Mouse (Mus musculus) left cerebral cortex, postnatal 25 days (tissue): ENCODE measurements at regions not wholly inside any gene's neighbourhood (a gene's known extent, or its start where the extent isn't known, plus 50 kb on each side); places are given as distances from the start of the nearest gene placed in this dataset.

Experiments used
- DNase-seq, 2 experiments: peaks; one replicate each; pipeline ENCODE4 v3.0.0; 2022; ENCODE audit warnings: low spot score in 2 of 2, mixed read lengths in 1 of 2
- intact Hi-C: fragments of 180-260 bp; cut with DNase I; formaldehyde crosslinking; loops from one replicate; pipeline ENCODE4 v1.15.1; 2025

DNA sequence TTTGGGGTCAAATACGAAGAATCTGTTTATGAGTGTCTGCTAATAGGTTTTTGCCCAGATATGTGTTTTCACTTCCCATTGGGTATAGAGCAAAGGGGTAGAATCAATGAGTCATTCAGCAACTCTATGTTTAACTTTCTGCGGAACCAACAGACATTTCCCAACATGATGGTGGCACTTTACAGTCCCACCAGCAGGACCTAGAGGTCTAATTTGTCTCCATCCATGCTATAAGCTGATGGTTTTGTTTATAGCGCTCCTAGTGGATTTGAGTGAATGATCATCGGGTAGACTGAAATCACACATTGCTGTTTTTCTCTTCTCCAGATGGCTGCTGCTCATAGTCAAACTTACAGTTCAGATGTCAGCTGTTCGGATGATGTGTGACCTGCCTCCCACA, 99.7 kb upstream of the Arid5b start:
- no peak for DNase-seq
- intact Hi-C loops: no loop called here

DNA sequence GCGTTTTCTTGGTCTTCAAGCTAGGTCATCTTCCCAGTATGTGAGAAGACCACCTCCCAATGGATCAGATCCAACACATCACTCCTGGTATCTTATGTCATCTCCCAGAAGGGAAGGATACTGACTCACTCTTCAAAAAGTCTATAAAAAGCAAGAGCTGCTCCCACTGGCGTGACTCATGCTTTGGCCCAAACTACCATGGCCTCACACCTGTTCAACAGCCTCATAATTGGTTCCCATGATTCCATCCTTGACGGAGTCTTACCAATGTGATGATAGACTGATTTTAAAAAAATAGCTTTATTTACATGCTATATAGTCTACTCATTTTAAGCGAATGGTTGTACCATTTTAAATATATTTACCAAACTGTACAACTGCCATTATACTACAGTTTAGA, 98.9 kb upstream of the Arid5b start:
- intact Hi-C loops: no loop called here
- peak in 1 of 2 experiments; percentile 21 for DNase-seq

DNA sequence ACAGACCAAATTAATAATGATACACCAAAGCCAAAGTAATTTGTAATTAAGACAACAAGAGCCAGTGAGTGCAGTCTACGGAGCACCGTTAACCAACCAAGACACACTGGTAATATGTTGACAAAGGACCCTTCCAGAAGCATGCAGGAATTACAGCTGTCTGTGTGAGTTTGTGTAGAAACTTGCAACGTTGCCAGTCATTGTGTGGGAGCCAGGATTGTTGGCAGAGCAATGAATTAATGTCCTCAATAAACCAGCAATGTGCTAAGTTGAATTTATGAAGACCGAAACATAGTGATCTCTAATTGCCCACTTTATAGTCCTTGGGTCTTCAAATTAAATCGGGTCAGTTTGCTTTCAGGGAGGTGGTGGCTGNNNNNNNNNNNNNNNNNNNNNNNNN, 95.3 kb upstream of the Arid5b start:
- intact Hi-C loops: no loop called here
- no peak for DNase-seq

DNA sequence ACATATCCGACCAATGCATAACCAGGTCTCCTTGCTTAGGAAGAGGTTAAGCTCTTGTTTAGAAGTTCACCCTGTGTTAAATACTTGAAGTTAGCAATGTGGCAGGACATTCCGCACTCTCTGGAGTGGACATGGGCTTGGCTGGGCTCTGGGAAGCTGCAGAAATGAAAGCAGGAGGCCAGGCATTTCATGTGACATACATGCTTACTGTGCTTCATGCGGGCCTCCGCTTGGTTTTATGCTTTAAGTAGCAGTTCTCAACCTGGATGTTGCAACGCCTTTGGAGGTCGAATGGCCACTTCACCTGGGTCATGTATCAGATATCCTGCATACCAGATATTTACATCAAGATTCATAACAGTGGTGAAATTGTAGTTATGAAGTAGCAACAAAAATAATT, 93.2 kb upstream of the Arid5b start:
- no peak for DNase-seq
- intact Hi-C loops: no loop called here

DNA sequence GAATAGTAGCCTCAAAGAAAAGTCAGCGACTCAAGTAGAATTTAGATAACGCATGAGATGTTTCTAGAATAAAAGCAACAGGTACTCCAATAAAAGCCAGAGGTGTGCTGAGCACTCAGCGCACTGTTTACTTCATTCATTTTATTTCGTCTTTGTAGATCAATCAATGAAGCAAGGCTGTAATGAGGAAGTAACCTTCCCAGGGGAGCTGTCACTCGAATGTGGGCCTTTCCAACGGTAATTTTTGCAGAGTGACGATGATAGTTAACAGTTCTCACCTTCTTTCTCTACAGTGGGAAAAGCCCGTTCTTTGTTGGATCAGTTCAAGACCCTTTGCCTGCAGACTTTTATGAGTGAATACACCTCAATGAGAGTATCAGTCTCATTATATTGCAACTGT, 92.4 kb upstream of the Arid5b start:
- DNase-seq: no peak
- intact Hi-C loops: no loop called here

DNA sequence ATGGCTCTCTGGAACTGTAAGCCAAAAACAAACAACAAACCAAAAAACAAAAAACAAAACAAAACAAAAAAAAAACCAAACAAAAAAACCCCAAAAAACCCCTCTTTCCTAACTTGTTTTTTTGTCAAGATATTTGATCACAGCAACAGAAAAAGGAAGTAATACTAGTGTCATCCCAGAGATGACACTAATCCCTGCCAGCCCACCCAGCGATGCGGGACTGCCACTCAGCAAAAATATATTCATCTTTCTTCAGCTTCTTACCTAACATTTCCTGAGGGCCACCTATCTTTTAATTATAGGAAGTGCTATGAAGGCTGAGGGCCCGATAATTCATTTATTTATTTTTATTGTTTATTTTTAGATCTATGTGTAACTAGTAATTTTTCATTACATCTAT, 88.3 kb upstream of the Arid5b start:
- intact Hi-C loops: no loop called here
- no peak for DNase-seq

DNA sequence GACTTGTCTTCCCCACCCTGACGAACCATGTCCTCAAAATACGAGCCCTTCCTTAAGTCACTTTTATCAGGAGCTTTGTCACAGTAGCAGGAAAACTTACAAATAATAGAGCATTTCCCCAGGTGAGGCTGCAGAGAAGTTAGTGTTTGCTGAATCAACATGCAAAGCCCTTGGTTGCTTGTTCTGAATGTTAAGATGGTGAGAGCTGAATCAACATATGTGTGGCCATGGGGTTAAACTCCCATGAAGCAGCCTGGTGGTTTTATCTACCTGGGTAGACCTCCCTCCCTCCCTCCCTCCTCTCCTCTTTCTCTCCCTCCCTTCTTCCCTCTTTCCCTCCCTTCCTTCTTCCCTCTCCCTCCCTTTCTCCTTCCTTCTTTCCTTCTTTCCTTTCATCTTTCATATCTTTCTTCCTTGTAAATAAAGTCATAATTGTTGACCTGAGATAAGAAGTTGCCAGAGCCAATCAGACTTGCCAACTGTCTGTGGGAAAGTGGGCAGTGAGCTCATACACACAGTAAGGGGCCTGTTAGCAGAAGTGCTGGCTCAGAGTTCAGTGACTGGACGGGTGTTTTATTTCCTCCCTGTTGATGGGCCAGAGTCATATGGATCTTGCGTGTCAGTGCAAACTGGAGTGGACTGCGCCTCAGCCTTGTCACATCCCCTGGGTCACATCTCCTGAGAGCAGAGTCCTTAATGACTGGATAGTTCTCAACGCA, 82.4 kb upstream of the Arid5b start:
- no peak for DNase-seq
- intact Hi-C loops: no loop called here

DNA sequence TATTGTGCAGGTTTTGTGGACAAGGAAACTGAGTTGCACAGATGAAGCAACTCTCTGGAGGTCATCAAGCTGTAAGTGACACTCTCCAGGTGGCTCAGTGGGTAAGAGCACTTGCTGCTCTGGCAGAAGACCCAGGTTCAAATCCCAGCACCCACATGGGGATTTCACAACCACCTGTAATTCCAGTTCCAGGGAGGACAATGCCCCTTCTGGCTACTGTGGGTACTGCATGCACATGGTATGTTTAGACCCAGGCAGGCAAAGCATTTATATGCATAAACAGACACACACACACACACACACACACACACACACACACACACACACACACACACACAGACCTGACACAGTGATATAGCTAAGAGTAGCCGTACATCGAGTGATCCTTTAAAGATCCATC, 80.6 kb upstream of the Arid5b start:
- DNase-seq: no peak
- intact Hi-C loops: no loop called here

DNA sequence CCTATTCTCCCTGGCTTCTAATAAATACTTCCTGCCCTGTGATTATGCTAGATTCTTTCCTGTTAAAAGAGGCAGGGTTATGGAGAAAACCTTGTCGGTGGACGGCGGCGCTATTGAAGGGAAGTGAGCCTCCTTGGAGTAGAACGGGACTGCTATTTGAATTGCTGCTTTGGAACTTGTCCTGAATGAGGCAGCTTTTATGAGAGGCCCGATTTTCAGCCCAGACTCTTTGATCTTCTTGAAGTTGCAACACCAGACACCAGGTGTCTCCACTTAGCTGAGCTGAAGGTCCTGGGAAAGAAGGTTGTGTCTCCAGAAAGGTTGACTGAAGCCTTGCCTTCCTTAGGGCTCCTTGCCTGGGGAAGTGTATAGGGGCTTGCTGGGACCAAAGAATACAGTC, 78.4 kb upstream of the Arid5b start:
- intact Hi-C loops: no loop called here
- DNase-seq: peak; percentile 8 to 20

DNA sequence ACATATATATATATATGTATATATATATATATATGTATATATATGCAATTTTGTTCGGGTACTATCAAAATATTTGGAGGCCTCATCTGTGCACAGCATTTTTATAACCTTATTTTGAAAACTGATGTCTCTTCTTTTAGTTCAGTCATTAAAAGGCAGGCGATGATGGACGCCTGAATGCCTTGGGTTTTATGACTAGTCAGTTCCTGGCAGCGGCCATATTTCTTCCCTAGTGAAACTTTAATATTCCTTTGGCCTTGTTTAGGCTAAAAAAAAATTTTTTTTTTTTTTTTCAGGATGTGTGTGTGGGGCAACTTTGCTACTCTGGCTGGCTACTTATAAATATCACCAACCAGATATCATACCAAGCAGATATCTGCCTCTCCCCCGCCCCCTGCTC, 78.0 kb upstream of the Arid5b start:
- intact Hi-C loops: no loop called here
- no peak for DNase-seq

DNA sequence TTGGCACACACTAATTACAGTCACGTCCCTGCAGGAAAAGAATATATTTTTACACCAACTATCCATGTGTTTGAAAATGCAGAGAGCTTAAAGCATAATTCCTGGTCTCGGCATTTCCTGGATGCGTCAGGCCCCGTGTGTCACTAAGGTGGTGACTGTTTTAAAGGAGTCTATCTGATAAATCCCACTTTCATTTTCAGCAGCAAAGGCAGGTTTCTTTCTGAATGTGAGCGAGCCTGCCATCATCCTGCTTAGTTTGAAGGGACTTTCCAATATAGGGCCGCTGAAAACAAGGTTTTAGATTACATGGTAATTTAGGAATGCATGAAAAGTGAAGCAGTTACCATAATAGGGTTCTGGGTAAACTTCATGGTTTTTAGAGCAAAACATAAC, 77.5 kb upstream of the Arid5b start:
- DNase-seq: peak in 1 of 2 experiments; percentile 6
- intact Hi-C loops: no loop called here

DNA sequence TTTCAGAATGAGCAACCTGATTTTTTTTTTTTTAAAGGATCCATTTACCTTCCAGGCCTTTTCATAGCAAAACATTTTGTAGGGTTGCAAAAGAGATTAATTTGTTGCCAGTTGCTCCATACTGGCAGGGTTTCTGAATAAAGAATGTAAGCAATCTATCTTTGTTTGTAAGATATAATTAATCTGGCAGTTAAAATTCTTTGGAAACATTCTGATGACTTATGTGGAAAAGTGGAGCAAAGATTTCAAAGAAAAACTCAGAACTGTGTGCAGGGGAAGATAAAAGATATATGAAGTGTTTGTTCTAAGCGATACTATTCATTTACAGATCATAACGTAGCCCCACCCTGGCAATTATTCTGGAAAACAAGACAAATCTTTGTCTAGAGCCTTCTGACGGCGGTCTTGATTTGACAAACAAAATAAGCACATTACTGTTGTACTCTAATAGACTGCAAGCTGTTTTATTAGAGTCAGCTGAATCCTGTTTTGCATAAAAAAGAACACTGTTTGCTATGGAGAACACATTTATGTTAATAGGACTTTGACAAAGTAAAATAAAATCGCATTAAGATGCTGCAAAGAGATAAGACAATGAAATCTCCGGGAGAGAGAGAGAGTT, 77.0 kb upstream of the Arid5b start:
- peak in 1 of 2 experiments; percentile 3 for DNase-seq
- intact Hi-C loops: no loop called here

DNA sequence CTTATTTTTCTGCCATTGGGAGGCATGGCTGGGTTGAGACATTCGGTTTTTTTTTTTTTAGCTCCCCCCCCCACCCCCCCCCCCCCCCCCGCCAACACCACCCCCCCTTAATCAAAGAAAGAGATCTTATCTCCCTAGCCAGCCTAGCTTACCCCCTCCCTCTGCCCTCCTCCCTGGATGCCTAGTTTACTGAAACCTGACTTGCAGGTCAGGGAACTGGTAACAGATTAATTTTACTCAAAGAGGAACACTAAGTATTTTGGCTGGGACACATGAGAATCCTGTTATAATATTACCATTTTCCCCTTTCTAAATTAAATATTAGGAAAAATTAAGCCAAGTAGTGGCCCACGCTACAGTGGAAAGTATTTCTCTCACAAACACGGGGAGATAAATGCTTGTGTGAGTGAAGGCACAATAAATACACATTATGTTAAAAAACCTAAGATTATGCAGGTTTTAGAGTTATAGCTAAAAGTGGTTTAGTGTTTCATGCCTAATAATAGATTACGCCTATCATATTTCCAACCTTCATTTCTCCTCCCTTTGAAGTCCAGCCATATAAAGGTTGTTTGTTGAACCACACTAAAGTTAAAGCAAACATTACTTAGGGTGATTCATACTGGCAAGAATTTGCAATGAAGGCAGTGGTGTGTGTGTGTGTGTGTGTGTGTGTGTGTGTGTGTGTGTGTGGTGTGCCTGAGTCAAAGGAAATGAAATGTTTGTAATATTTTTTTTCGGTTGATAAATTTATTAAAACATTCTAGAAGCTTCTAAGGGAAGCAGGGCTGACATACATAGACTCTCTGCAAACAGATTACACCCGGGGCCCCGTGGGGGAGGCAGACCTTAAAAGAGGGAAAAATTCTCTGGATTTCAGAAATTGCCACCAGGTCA, 76.0 kb upstream of the Arid5b start:
- DNase-seq: no peak
- intact Hi-C loops: no loop called here

DNA sequence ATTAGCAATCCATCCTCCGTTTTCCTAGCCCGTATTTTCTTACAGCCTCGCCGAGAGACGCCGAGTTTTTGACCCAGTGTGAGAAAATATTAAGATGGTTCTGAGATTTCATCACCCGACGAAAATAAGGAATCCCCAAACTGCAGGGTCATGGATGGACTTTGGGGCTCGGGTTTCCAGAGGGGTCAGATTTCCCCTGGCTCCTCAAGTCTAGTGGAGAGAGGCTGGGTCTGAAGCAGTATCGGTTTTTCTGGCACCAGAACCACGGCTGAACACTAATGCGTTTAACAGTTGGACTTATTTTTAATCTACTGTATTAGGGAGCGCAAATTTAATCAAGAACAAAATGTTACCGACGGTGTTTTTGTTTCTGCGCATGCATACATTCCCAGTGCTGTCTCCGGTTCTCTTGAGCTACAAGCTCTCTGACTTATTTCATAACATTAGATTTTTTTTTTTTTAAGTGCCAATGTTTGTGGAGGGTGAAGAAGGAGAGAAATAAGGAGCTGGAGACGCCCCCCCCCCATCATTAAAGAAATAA, 75.2 kb upstream of the Arid5b start:
- intact Hi-C loops: no loop called here
- DNase-seq: no peak

DNA sequence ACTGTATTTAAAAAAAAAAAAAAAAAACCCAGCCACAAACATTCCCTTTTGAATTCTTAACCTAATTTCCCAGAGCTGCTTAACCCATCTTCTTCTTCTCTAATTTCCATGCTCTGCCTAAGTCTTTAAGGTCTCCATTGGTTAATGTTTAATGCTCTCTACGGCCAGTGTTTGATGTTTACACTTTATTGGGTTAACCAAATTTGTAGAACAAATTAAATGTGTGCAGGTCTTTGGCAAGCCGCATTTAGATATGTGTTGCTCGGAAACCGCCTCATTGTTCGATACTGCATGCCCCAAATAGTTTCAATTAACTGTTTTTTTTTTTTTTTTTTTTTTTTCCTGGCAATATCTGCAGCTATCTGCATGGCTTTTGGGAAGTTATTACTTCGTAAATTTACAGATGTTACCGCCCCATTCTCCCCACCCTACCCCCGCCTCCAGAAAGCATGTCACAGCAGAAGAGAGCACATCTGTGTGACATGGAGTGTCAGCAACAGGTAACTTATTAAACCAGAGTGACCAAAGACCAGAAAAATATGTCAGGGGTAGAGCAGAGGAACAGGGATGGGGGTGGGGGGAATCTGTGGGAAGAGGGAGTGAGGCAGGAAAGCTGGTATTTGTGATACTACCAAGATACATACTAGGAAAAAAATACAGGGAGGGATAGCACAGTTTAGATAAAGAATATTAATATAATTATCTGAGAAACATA, 73.5 kb upstream of the Arid5b start:
- intact Hi-C loops: no loop called here
- no peak for DNase-seq

DNA sequence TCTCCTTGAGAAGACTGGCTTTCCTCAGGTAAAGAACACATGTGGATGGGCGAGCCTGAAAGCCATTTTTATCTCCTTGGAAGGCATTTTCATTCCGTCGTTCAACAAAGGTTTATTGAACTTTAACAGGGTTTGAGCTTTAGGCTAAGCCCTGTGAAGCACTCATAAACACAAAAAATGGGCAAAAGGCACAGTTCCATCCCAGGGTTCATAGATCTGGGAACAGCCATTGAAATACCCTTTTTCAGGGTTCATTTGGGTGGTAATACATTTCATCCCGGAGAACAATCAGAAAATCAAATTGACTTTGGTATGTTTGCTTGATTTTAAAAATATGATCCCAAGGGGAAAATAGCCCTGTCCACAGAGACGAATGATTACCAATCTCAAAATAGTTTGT, 72.9 kb upstream of the Arid5b start:
- intact Hi-C loops: no loop called here
- no peak for DNase-seq

DNA sequence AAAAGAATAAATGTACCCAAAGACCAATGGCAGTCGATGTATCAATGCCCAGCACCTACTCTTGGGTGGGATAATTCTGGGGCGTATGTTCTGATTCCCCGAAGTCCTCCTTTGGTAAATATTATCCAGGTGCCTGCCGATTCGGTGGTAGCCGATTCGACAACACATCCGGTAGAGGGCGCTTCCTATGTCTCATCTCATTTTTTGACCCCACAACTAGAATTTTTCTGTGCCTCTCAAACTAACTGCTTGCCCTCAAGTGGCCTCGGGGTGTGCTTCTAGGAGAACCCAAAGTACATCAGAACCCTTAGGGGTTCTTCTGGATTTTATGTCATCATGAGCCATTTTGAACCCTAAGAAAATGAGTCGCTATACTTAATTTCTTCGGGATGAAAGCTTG, 72.3 kb upstream of the Arid5b start:
- DNase-seq: no peak
- intact Hi-C loops: no loop called here

DNA sequence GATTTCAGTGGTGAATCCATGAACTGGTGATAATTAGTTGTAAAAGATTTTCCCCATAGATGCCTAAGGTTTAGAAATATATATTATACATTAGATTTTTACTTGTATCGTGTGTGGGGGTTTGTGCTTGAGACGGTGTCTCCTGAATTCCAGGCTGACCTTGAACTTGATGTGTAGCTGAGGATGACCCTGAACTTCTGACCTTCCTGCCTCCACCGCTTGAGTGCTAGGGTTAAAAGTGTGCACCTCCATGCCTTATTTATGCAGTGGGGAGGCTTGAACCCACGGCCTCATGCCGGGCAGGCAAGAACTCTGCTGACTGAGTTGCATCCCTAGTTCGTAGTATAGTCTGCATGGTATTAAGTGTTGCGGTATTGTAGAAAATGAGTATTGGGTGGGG, 69.3 kb upstream of the Arid5b start:
- intact Hi-C loops: no loop called here

DNA sequence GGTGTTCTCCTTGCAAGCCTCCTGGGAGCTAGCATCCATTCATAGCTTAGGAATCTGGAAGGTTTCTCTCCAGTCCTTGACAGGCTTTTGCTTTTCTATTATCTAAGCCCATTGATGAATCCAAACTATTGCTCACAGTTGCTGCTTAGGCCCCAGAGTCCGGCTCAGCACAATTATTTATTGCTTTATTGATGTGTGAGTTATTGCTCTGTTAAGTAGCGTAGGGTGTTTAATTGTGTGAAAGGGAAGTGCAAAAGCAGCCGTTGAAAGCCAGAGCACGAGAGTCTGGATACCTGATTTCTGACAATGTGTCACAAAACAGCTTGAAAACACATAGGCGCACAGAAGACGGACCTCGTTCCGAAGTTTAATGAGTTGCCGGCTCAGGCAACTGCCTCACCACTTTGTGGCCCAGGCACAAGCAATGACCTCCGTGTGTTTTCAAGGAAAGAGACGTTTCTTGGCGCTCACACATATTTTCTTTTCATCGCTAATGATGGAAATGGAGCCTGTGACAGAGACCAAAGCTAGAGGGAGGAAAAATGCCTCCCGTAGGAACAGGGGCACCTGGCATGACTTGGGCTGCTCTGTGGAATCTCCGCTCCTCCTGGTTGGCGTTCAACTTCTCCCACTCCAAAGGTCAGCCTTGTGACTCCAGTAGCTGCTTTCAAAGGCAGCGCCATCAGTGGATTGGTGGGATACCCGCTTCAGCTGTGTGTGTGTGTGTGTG, 66.6 kb upstream of the Arid5b start:
- intact Hi-C loops: no loop called here
- DNase-seq: no peak

More for the DNA sequence above, 69.3 kb upstream of the Arid5b start:
- DNase-seq: no peak
